Mouse (Mus musculus): Measurements from ENCODE around the gene Inpp5e. TPM values are rescaled to one million over a fixed set of nuclear protein-coding genes. Genes with fewer than 3 reads are reported as not detected.

The Inpp5e gene
- polyA plus RNA-seq, 1 experiment from 2014 or later = 9.3 TPM

DNA sequence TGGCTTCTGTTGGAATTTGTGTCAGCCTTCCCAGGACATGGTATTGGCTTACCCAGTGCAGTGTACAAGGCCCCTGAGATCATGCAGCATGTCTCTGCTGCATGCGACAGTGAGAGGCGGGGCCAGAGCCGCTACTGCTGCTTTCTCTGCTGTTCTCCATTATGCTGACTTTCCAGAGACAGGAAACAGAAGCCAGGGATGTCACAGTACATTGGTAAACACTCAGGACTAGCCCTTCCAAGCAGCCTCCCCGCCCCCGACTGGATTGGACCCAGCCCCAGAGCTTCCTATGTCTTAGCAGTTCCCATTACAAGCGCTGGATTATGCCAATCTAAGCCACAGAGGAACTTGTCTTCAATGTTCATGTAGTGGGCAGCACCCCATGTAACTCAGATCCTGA, 60.8 kb downstream of the Inpp5e start:
- H3K79me2 ChIP-seq (ENCODE audit: inconsistent target) = no peaks in the 10 kb centered on the region
- H3K36me3 ChIP-seq (ENCODE audit: inconsistent target) = no peaks in the 10 kb centered on the region
- 91% methylated on average over 6 of the region's 6 CpGs for WGBS (ENCODE audit: missing documents)
- H3K4me3 ChIP-seq (ENCODE audit: inconsistent target) = no peak overlapping the region
- H3K27ac ChIP-seq = no peak overlapping the region

Other genes with a start within 250 kb of the Inpp5e start
- gene Lhx3, start 200.9 kb downstream of the Inpp5e start, polyA plus RNA-seq (2018) = not detected in 3 replicates
- 3.6 to 10.0 TPM (median 4.6 TPM) in 3 replicates for gene Qsox2, start 171.7 kb downstream of the Inpp5e start, polyA plus RNA-seq (2018)
- not detected in 3 replicates for gene Ccdc187, start 114.6 kb downstream of the Inpp5e start, polyA plus RNA-seq (2018)
- 2.2 to 4.5 TPM (median 2.4 TPM) in 3 replicates for gene Gpsm1, start 93.7 kb downstream of the Inpp5e start, polyA plus RNA-seq (2018)
- gene Dnlz, start 57.1 kb downstream of the Inpp5e start, polyA plus RNA-seq (2018) = 8.0 to 12.6 TPM (median 11.1 TPM) in 3 replicates
- gene Card9, start 48.3 kb downstream of the Inpp5e start, polyA plus RNA-seq (2018) = 18.0 to 43.4 TPM (median 33.0 TPM) in 3 replicates
- 6.3 to 12.1 TPM (median 9.3 TPM) in 3 replicates for gene Snapc4, start 28.6 kb downstream of the Inpp5e start, polyA plus RNA-seq (2018)
- 47.5 to 55.2 TPM (median 47.7 TPM) in 3 replicates for gene Entr1, start 19.9 kb downstream of the Inpp5e start, polyA plus RNA-seq (2018)
- 35.0 to 66.1 TPM (median 49.1 TPM) in 3 replicates for gene Pmpca, start 19.9 kb downstream of the Inpp5e start, polyA plus RNA-seq (2018)
- gene Sec16a, start 36.0 kb upstream of the Inpp5e start, polyA plus RNA-seq (2018) = 37.5 to 46.9 TPM (median 42.2 TPM) in 3 replicates
- 7.4 to 12.5 TPM (median 11.5 TPM) in 3 replicates for gene Notch1, start 107.5 kb upstream of the Inpp5e start, polyA plus RNA-seq (2018)
- gene Egfl7, start 170.8 kb upstream of the Inpp5e start, polyA plus RNA-seq (2018) = 0.33 to 1.4 TPM (median 1.2 TPM) in 3 replicates
- gene Gm20532, start 177.4 kb upstream of the Inpp5e start, polyA plus RNA-seq (2018) = 0.22 TPM in 1 of 3 replicates, not detected in the others
- gene Agpat2, start 195.2 kb upstream of the Inpp5e start, polyA plus RNA-seq (2018) = 26.9 to 35.7 TPM (median 35.5 TPM) in 3 replicates
- 0.51 TPM in 1 of 3 replicates, not detected in the others for gene Fam69b, start 219.3 kb upstream of the Inpp5e start, polyA plus RNA-seq (2018)

All from macrophage (primary cell).